Mouse (Mus musculus) C2C12 (cell line): ENCODE data around the gene Ovch2.

Experiments
- CEBPB ChIP-seq: IDR thresholded peaks from one replicate; pipeline ENCODE4 v1.6.1; 2011; ENCODE audit warnings: low read depth, mild to moderate bottlenecking, control low read depth, moderate library complexity
- CTCF ChIP-seq: IDR thresholded peaks from one replicate; pipeline ENCODE4 v1.5.1; 2011; ENCODE audit not compliant: control insufficient read depth, insufficient read depth, insufficient read length
- MAX ChIP-seq: IDR thresholded peaks from one replicate; pipeline ENCODE4 v1.6.1; 2011; ENCODE audit warnings: mild to moderate bottlenecking, control low read depth
- MYOG ChIP-seq: IDR thresholded peaks from one replicate; pipeline ENCODE4 v1.6.1; 2011; ENCODE audit not compliant: control insufficient read depth, insufficient read length; ENCODE audit errors: extremely low read depth
- USF1 ChIP-seq: IDR thresholded peaks from one replicate; pipeline ENCODE4 v1.6.1; 2011; ENCODE audit warnings: low read depth, mild to moderate bottlenecking, control low read depth, moderate library complexity

DNA sequence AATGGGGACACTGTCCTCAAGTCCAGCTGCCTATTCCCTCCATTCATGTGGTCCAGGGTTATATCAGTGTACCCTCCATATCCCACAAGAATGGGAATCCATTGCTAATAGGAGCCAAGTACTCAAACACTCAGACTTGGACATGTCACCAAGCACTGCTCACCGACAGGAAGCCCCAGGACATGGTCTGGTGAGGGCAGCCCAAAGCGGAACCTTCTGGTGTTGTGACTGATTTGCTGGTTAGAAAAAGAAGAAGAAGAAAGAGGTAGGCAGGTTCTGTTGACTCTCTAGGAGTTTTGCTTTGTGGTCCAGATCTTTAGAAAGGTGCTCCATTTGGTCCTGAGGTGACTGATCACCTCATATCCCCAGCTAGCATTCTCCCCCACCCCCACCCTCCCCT lies 44.3 kb downstream of the Ovch2 start:
- TF ChIP-seq CTCF, result no peak
- TF ChIP-seq CEBPB, result no peak
- no peak for TF ChIP-seq MYOG
- TF ChIP-seq USF1, result no peak
- no peak for TF ChIP-seq MAX
